In the genomic region with DNA sequence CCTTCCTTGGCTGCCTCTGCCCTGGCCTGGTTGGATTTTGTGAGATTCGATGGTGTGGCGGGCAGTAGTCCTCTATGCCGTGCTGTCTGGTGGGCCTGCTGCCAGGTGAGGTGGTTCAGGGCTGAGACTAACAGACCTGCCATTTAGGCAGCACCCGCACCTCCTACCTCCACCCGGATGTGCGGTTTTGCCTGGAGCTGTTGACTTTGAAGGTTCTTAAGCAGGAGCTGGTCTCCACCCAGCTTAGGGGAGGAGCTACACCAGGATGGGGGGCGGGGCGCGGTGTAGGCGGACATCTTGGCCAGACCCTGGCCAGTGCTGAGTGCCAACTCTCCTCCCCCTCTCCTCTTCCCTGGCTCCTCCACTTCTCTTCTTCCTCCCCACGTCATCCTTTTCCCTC, we compare ENCODE assay signal across 10 mouse cellular contexts. TPM values are rescaled to one million over a fixed set of nuclear protein-coding genes. Genes with fewer than 3 reads are reported as not detected.
DNase-seq lines count a peak whose midpoint lies in the region; ATAC-seq lines count a peak whose summit lies in the region.
"Had no signal": no experiment of that assay in that cellular context is flagged by ENCODE, and none has a peak within 500 bp of the region (broad histone marks: within the 10 kb centered on the region; RNA-seq: fewer than 3 reads in every experiment).

No protein-coding gene starts in this region.

- no peak overlapping the region for H3K27ac ChIP-seq in kidney, embryonic 16.5 days (ENCODE audit: low read length)
- no peak overlapping the region for H3K27ac ChIP-seq in lung, embryonic 16.5 days (ENCODE audit: low read length)
- H3K27ac ChIP-seq in stomach, embryonic 15.5 days: no peak overlapping the region; the same call in 1 of the 2 replicates
- H3K27ac ChIP-seq: heart, embryonic 13.5 days had no signal

- H3K9me3 ChIP-seq in kidney, embryonic 16.5 days (ENCODE audit: low read length): no peaks in the 10 kb centered on the region
- no peaks in the 10 kb centered on the region for H3K9me3 ChIP-seq in lung, embryonic 16.5 days (ENCODE audit: control insufficient read depth, low read length)
- H3K9me3 ChIP-seq in stomach, embryonic 15.5 days: no peaks in the 10 kb centered on the region
- H3K9me3 ChIP-seq: heart, embryonic 13.5 days had no signal

- H3K9ac ChIP-seq in kidney, embryonic 16.5 days (replicated peaks; ENCODE audit: low read length): no peak overlapping the region
- peak overlapping the region; percentile 4; the same call in 1 of the 2 replicates for H3K9ac ChIP-seq in lung, embryonic 16.5 days (ENCODE audit: low read length)
- no peak overlapping the region for H3K9ac ChIP-seq in stomach, embryonic 15.5 days
- H3K9ac ChIP-seq: heart, embryonic 13.5 days had no signal

- peak; percentile 32 for ATAC-seq in kidney, embryonic 16.5 days (ENCODE audit: low FRiP score, low TSS enrichment)
- ATAC-seq in lung, embryonic 16.5 days (ENCODE audit: low read depth): peak; percentile 56; the same call in 1 of the 2 replicates
- peak; percentile 16; the same call in 1 of the 2 replicates for ATAC-seq in stomach, embryonic 15.5 days (ENCODE audit: insufficient read depth, low FRiP score, low read depth)

- no peak overlapping the region for H3K4me3 ChIP-seq in kidney, embryonic 16.5 days (ENCODE audit: low read length)
- H3K4me3 ChIP-seq in lung, embryonic 16.5 days (ENCODE audit: low read length): no peak overlapping the region
- no peak overlapping the region for H3K4me3 ChIP-seq in stomach, embryonic 15.5 days (replicated peaks)
- H3K4me3 ChIP-seq: heart, embryonic 13.5 days had no signal

- H3K4me1 ChIP-seq in kidney, embryonic 16.5 days (ENCODE audit: insufficient read depth, low read length): peaks cover 28% of the 10 kb centered on the region
- H3K4me1 ChIP-seq in lung, embryonic 16.5 days (replicated peaks; ENCODE audit: control insufficient read depth, insufficient read depth, low read length): peaks cover 14% of the 10 kb centered on the region
- peaks cover 43% of the 10 kb centered on the region for H3K4me1 ChIP-seq in stomach, embryonic 15.5 days

- H3K27me3 ChIP-seq in kidney, embryonic 16.5 days (ENCODE audit: insufficient read depth, low read length): no peaks in the 10 kb centered on the region
- H3K27me3 ChIP-seq in lung, embryonic 16.5 days (ENCODE audit: control insufficient read depth, insufficient read depth, low read depth, low read length): no peaks in the 10 kb centered on the region
- H3K27me3 ChIP-seq in stomach, embryonic 15.5 days (replicated peaks): no peaks in the 10 kb centered on the region

- H3K36me3 ChIP-seq in kidney, embryonic 16.5 days (ENCODE audit: insufficient read depth, low read length): no peaks in the 10 kb centered on the region
- H3K36me3 ChIP-seq in lung, embryonic 16.5 days (ENCODE audit: control insufficient read depth, insufficient read depth, low read length): no peaks in the 10 kb centered on the region
- H3K36me3 ChIP-seq in stomach, embryonic 15.5 days: no peaks in the 10 kb centered on the region
- H3K36me3 ChIP-seq: heart, embryonic 13.5 days had no signal

- no peak overlapping the region for H3K4me2 ChIP-seq in kidney, embryonic 16.5 days (replicated peaks; ENCODE audit: low read depth, low read length)
- no peak overlapping the region for H3K4me2 ChIP-seq in lung, embryonic 16.5 days (ENCODE audit: low read depth, low read length)
- H3K4me2 ChIP-seq in stomach, embryonic 15.5 days: no peak overlapping the region
- H3K4me2 ChIP-seq: heart, embryonic 13.5 days had no signal

- WGBS in kidney, embryonic 16.5 days: 44% methylated on average over 11 of the region's 11 CpGs
- 35% methylated on average over 11 of the region's 11 CpGs for WGBS in lung, embryonic 16.5 days
- 47% methylated on average over 11 of the region's 11 CpGs for WGBS in stomach, embryonic 15.5 days

- DNase-seq in ovary, adult 18-20 months (ENCODE audit: low spot score): peak; percentile 56
- DNase-seq in ovary, postnatal 10 days (ENCODE audit: low spot score): no peak
- DNase-seq in adrenal gland, postnatal 10 days: peak; percentile 79
- DNase-seq in fat pad, adult 2 months (ENCODE audit: extremely low read depth, low read depth, low spot score): peak; percentile 49
- DNase-seq in left cerebral cortex, adult 9 months (ENCODE audit: low spot score in 2 of 2): no peak

RNA-seq across cellular contexts. Expression of gene Grifin, which starts 2.5 kb away (rescaled TPM):
- not detected for total RNA-seq in adrenal gland, postnatal 10 days (2021)
- 0.27 TPM in 1 of 2 replicates, not detected in the other for polyA plus RNA-seq in kidney, embryonic 16.5 days (2015; fragmentation: Nextera tagmentation; extraction: Ambion mirVana)
- polyA plus RNA-seq in lung, embryonic 16.5 days (2015; fragmentation: Nextera tagmentation; extraction: Ambion mirVana): 0.63 TPM in 1 of 2 replicates, not detected in the other
- 0.23 and 0.39 TPM in 2 replicates for polyA plus RNA-seq in stomach, embryonic 15.5 days (2015; fragmentation: Nextera tagmentation; extraction: Ambion mirVana)
- polyA plus RNA-seq: heart, embryonic 13.5 days; testis, adult 2 months had no signal

RNA-seq across cellular contexts. Expression of gene Lfng, which starts 39.8 kb away (rescaled TPM):
- total RNA-seq in adrenal gland, postnatal 10 days (2021): 10 to 100 TPM; 18.2 to 24.6 TPM
- polyA plus RNA-seq in kidney, embryonic 16.5 days (2015; fragmentation: Nextera tagmentation; extraction: Ambion mirVana): 36.3 and 38.9 TPM in 2 replicates
- 24.9 and 25.8 TPM in 2 replicates for polyA plus RNA-seq in lung, embryonic 16.5 days (2015; fragmentation: Nextera tagmentation; extraction: Ambion mirVana)
- polyA plus RNA-seq in stomach, embryonic 15.5 days (2015; fragmentation: Nextera tagmentation; extraction: Ambion mirVana): 24.5 and 25.6 TPM in 2 replicates

Comparison
In these comparisons a context has a peak if more than half of its experiments do, and no peak if none do; other contexts are left out.
1. DNase-seq: peak in ovary, adult 18-20 months (single experiment), adrenal gland, postnatal 10 days (single experiment) and fat pad, adult 2 months (single experiment); none in ovary, postnatal 10 days (single experiment) and left cerebral cortex, adult 9 months (0 of 2).
2. Peak in every context shown above with its lines, with median percentiles within 50 percentile points of each other: ATAC-seq.